Mouse (Mus musculus) myocyte (in vitro differentiated cells): Measurements from ENCODE around the gene Rpl14.

Experiments
- CEBPB ChIP-seq: IDR thresholded peaks from 2 replicates; pipeline ENCODE4 v1.6.1; 2011; ENCODE audit warnings: mild to moderate bottlenecking, moderate library complexity; ENCODE audit not compliant: poor library complexity, insufficient read depth, severe bottlenecking
- E2F4 ChIP-seq: IDR thresholded peaks from one replicate; pipeline ENCODE4 v1.6.1; 2011; ENCODE audit warnings: mild to moderate bottlenecking, control low read depth, moderate library complexity; ENCODE audit not compliant: insufficient read depth
- MAX ChIP-seq: IDR thresholded peaks from one replicate; pipeline ENCODE4 v1.6.1; 2011; ENCODE audit warnings: low read depth, mild to moderate bottlenecking, control low read depth
- MYOD1 ChIP-seq, 3 experiments: IDR thresholded peaks; one replicate each; pipeline ENCODE4 v1.6.1; 2011; ENCODE audit warnings: control low read depth in 2 of 3, low read depth in 2 of 3, mild to moderate bottlenecking in 2 of 3, moderate library complexity in 1 of 3; ENCODE audit not compliant: insufficient read length in 2 of 3, control insufficient read depth in 1 of 3
- POLR2A ChIP-seq: IDR thresholded peaks from one replicate; pipeline ENCODE4 v1.6.1; 2011; ENCODE audit warnings: low read depth, mild to moderate bottlenecking, control low read depth, moderate library complexity; ENCODE audit not compliant: insufficient read length
- POLR2AphosphoS2 ChIP-seq: IDR thresholded peaks from one replicate; pipeline ENCODE4 v1.6.1; 2011; ENCODE audit warnings: low read depth, control low read depth; ENCODE audit not compliant: insufficient read length
- REST ChIP-seq: IDR thresholded peaks from one replicate; pipeline ENCODE4 v1.6.1; 2011; ENCODE audit warnings: mild to moderate bottlenecking, control low read depth, moderate library complexity; ENCODE audit not compliant: insufficient read depth, insufficient read length
- TCF12 ChIP-seq: IDR thresholded peaks from one replicate; pipeline ENCODE4 v1.6.1; 2011; ENCODE audit warnings: mild to moderate bottlenecking, control low read depth; ENCODE audit not compliant: poor library complexity, insufficient read depth, severe bottlenecking
- USF1 ChIP-seq: IDR thresholded peaks from one replicate; pipeline ENCODE4 v1.6.1; 2011; ENCODE audit warnings: low read depth, mild to moderate bottlenecking, control low read depth, moderate library complexity

GRCm38 (mm10) chr9:120527270-120527669, 44.0 kb upstream of the Rpl14 start:
- no peak for TF ChIP-seq POLR2A
- no peak for TF ChIP-seq TCF12
- no peak for TF ChIP-seq MYOD1 (IDR thresholded peaks at IDR 0.05; ENCODE audit: control insufficient read depth in 1 of 3, insufficient read length in 2 of 3, low read depth in 2 of 3)
- TF ChIP-seq CEBPB = no peak
- TF ChIP-seq POLR2AphosphoS2 = no peak
- TF ChIP-seq E2F4 = no peak
- TF ChIP-seq USF1 = no peak
- no peak for TF ChIP-seq MAX
- TF ChIP-seq REST = no peak
